Mouse (Mus musculus): Measurements from ENCODE around the gene Ces1d. TPM values are rescaled to one million over a fixed set of nuclear protein-coding genes. Genes with fewer than 3 reads are reported as not detected.
"Not testable (repeated sequence)": the region's sequence is repeated elsewhere in the genome, so short reads cannot be mapped to it uniquely, and the experiment has no call there.

Gene Ces1d
- polyA plus RNA-seq, 1 experiment, result 2.6 TPM

- H3K27me3 ChIP-seq (ENCODE audit: control insufficient read depth, insufficient read depth, low read length), result no peaks in the 10 kb centered on the region
- WGBS, result 30% methylated on average over 11 of the region's 11 CpGs
- peaks cover 9% of the 10 kb centered on the region; the same call in 1 of the 2 replicates for H3K4me1 ChIP-seq (ENCODE audit: control insufficient read depth, insufficient read depth, insufficient read length, low read length)
- TF ChIP-seq POLR2A (IDR thresholded peaks at IDR 0.05; ENCODE audit: low read depth, low read length), result no peak
- H3K4me3 ChIP-seq (ENCODE audit: low read depth, low read length), result peak overlapping the region; percentile 48
- H3K27ac ChIP-seq (ENCODE audit: insufficient read depth, low read depth, low read length), result peak overlapping the region; percentile 93
- H3K36me3 ChIP-seq (ENCODE audit: control insufficient read depth, insufficient read depth, low read length), result no peaks in the 10 kb centered on the region
Observed at GRCm38 (mm10) chr8:93228673-93229370, 31.2 kb upstream of the Ces1d start.

- H3K36me3 ChIP-seq (ENCODE audit: control insufficient read depth, insufficient read depth, low read length); H3K27me3 ChIP-seq (ENCODE audit: control insufficient read depth, insufficient read depth, low read length); H3K4me3 ChIP-seq (ENCODE audit: low read depth, low read length); H3K27ac ChIP-seq (ENCODE audit: insufficient read depth, low read depth, low read length); H3K4me1 ChIP-seq (ENCODE audit: control insufficient read depth, insufficient read depth, insufficient read length, low read length): not testable (repeated sequence)
- WGBS, result 28% methylated on average over 1 of the region's 1 CpGs
Observed at GRCm38 (mm10) chr8:93226471-93226870, 28.8 kb upstream of the Ces1d start.

GRCm38 (mm10) chr8:93221896-93222295 is 24.3 kb upstream of the Ces1d start:
- H3K4me3 ChIP-seq (ENCODE audit: low read depth, low read length), result no peak overlapping the region
- H3K27ac ChIP-seq (ENCODE audit: insufficient read depth, low read depth, low read length), result no peak overlapping the region
- no peaks in the 10 kb centered on the region for H3K27me3 ChIP-seq (ENCODE audit: control insufficient read depth, insufficient read depth, low read length)
- TF ChIP-seq CTCF (IDR thresholded peaks at IDR 0.05; ENCODE audit: extremely low read depth, insufficient read length, insufficient replicate concordance, low read depth, low read length) (no peak), POLR2A (IDR thresholded peaks at IDR 0.05; ENCODE audit: low read depth, low read length) (no peak)
- 0 out of 2 replicates have a peak, but pooled peaks cover 2% of the 10 kb centered on the region for H3K36me3 ChIP-seq (ENCODE audit: control insufficient read depth, insufficient read depth, low read length)
- WGBS, result 63% methylated on average over 3 of the region's 3 CpGs
- H3K4me1 ChIP-seq (ENCODE audit: control insufficient read depth, insufficient read depth, insufficient read length, low read length), result peaks cover 5% of the 10 kb centered on the region; the same call in 1 of the 2 replicates

GRCm38 (mm10) chr8:93217867-93218266 is 20.2 kb upstream of the Ces1d start:
- Histone ChIP-seq H3K27ac (ENCODE audit: insufficient read depth, low read depth, low read length) (no peak overlapping the region), H3K27me3 (ENCODE audit: control insufficient read depth, insufficient read depth, low read length) (no peaks in the 10 kb centered on the region), H3K4me1 (ENCODE audit: control insufficient read depth, insufficient read depth, insufficient read length, low read length) (peaks cover 5% of the 10 kb centered on the region; the same call in 1 of the 2 replicates), H3K36me3 (ENCODE audit: control insufficient read depth, insufficient read depth, low read length) (no peaks in the 10 kb centered on the region; the same call in 1 of the 2 replicates), H3K4me3 (ENCODE audit: low read depth, low read length) (no peak overlapping the region)
- 29% methylated on average over 4 of the region's 4 CpGs for WGBS
- no peak for TF ChIP-seq POLR2A (IDR thresholded peaks at IDR 0.05; ENCODE audit: low read depth, low read length)
- no peak for TF ChIP-seq CTCF (IDR thresholded peaks at IDR 0.05; ENCODE audit: extremely low read depth, insufficient read length, insufficient replicate concordance, low read depth, low read length)

GRCm38 (mm10) chr8:93217375-93217774 is 19.7 kb upstream of the Ces1d start:
- Histone ChIP-seq H3K27me3 (ENCODE audit: control insufficient read depth, insufficient read depth, low read length) (no peaks in the 10 kb centered on the region), H3K36me3 (ENCODE audit: control insufficient read depth, insufficient read depth, low read length) (no peaks in the 10 kb centered on the region; the same call in 1 of the 2 replicates), H3K4me1 (ENCODE audit: control insufficient read depth, insufficient read depth, insufficient read length, low read length) (peaks cover 5% of the 10 kb centered on the region; the same call in 1 of the 2 replicates), H3K27ac (ENCODE audit: insufficient read depth, low read depth, low read length) (no peak overlapping the region), H3K4me3 (ENCODE audit: low read depth, low read length) (no peak overlapping the region)
- 10% methylated on average over 1 of the region's 1 CpGs for whole genome bisulfite sequencing
- no peak for TF ChIP-seq CTCF (IDR thresholded peaks at IDR 0.05; ENCODE audit: extremely low read depth, insufficient read length, insufficient replicate concordance, low read depth, low read length)
- TF ChIP-seq POLR2A (IDR thresholded peaks at IDR 0.05; ENCODE audit: low read depth, low read length), result no peak

- Histone ChIP-seq H3K36me3 (ENCODE audit: control insufficient read depth, insufficient read depth, low read length) (no peaks in the 10 kb centered on the region; the same call in 1 of the 2 replicates), H3K27ac (ENCODE audit: insufficient read depth, low read depth, low read length) (no peak overlapping the region), H3K4me1 (ENCODE audit: control insufficient read depth, insufficient read depth, insufficient read length, low read length) (no peaks in the 10 kb centered on the region), H3K27me3 (ENCODE audit: control insufficient read depth, insufficient read depth, low read length) (no peaks in the 10 kb centered on the region), H3K4me3 (ENCODE audit: low read depth, low read length) (no peak overlapping the region)
- no peak for TF ChIP-seq CTCF (IDR thresholded peaks at IDR 0.05; ENCODE audit: extremely low read depth, insufficient read length, insufficient replicate concordance, low read depth, low read length)
- no peak for TF ChIP-seq POLR2A (IDR thresholded peaks at IDR 0.05; ENCODE audit: low read depth, low read length)
Observed at GRCm38 (mm10) chr8:93211091-93211490, 13.5 kb upstream of the Ces1d start.

- H3K4me3 ChIP-seq (ENCODE audit: low read depth, low read length); H3K27me3 ChIP-seq (ENCODE audit: control insufficient read depth, insufficient read depth, low read length); H3K36me3 ChIP-seq (ENCODE audit: control insufficient read depth, insufficient read depth, low read length): not testable (repeated sequence)
- WGBS, result 14% methylated on average over 7 of the region's 7 CpGs
- Histone ChIP-seq H3K27ac (ENCODE audit: insufficient read depth, low read depth, low read length) (peak overlapping the region; percentile 39), H3K4me1 (ENCODE audit: control insufficient read depth, insufficient read depth, insufficient read length, low read length) (peaks cover 11% of the 10 kb centered on the region; the same call in 1 of the 2 replicates)
Observed at GRCm38 (mm10) chr8:93199146-93199545, 1.5 kb upstream of the Ces1d start.
